Mouse (Mus musculus) testis, adult 2 months (tissue): ENCODE results near the gene Taz. TPM values are rescaled to one million over a fixed set of nuclear protein-coding genes. Genes with fewer than 3 reads are reported as not detected.

Experiments used
- H3K27ac ChIP-seq: fragments of 200-500 bp; 2 replicates; pipeline ENCODE4 v1.5.1; 2012; ENCODE audit warnings: low read depth, low read length; ENCODE audit not compliant: control insufficient read depth, insufficient read depth
- H3K27me3 ChIP-seq: fragments of 200-500 bp; 2 replicates; pipeline ENCODE4 v1.6.1; 2012; ENCODE audit warnings: mild to moderate bottlenecking, low read length, moderate library complexity; ENCODE audit not compliant: control insufficient read depth, insufficient read depth
- H3K36me3 ChIP-seq: fragments of 200-500 bp; 2 replicates; pipeline ENCODE4 v1.6.1; 2012; ENCODE audit warnings: mild to moderate bottlenecking, low read length; ENCODE audit not compliant: control insufficient read depth, insufficient read depth
- H3K4me1 ChIP-seq: fragments of 200-500 bp; 2 replicates; pipeline ENCODE4 v1.6.1; 2012; ENCODE audit warnings: low read length; ENCODE audit not compliant: control insufficient read depth, insufficient read depth
- H3K4me3 ChIP-seq: fragments of 200-500 bp; 2 replicates; pipeline ENCODE4 v1.5.1; 2012; ENCODE audit warnings: low read depth, mild to moderate bottlenecking, low read length, moderate library complexity, mixed read lengths; ENCODE audit not compliant: control insufficient read depth
- CTCF ChIP-seq: fragments of 200-500 bp; IDR thresholded peaks from 2 replicates; pipeline ENCODE4 v1.5.1; 2012; ENCODE audit warnings: low read depth, mild to moderate bottlenecking, inconsistent platforms, low read length, moderate library complexity; ENCODE audit not compliant: control insufficient read depth, insufficient read depth, insufficient replicate concordance
- POLR2A ChIP-seq: fragments of 200-500 bp; IDR thresholded peaks from 2 replicates; pipeline ENCODE4 v1.6.1; 2012; ENCODE audit warnings: low read depth, mild to moderate bottlenecking, inconsistent platforms, low read length, moderate library complexity; ENCODE audit not compliant: control insufficient read depth
- polyA plus RNA-seq: library from polyadenylated mRNA; depleted of rRNA; stranded (reverse); fragments of >200 nt; gene quantifications from 2 replicates; pipeline ENCODE4 v1.2.3, GENCODE M21; 2012

Taz gene
- polyA plus RNA-seq, 1 experiment = 20.0 TPM

DNA sequence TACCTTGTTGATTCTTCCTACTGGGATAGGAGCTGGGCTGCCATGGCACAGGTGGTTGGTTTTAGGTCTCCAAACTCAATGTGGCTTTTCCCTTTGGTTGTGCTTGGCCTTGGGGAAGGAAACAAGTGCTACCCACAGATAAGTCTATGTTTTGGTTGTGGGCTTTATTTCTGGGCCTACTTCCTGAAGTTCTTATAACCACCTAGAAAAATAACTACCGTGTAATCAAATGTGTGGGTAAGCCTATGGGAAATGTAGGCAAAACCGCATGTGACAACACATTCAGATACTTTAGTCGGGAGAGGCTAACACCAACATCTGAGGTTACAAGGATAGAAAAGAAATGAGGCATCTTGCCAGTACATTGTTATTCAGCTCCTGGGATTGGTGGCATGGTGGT is 24.0 kb upstream of the Taz start:
- Histone ChIP-seq H3K36me3 (no peaks in the 10 kb centered on the region), H3K4me1 (peaks cover 2% of the 10 kb centered on the region; the same call in 1 of the 2 replicates), H3K27me3 (no peaks in the 10 kb centered on the region), H3K27ac (no peak overlapping the region), H3K4me3 (no peak overlapping the region)
- TF ChIP-seq POLR2A (no peak), CTCF (no peak)

DNA sequence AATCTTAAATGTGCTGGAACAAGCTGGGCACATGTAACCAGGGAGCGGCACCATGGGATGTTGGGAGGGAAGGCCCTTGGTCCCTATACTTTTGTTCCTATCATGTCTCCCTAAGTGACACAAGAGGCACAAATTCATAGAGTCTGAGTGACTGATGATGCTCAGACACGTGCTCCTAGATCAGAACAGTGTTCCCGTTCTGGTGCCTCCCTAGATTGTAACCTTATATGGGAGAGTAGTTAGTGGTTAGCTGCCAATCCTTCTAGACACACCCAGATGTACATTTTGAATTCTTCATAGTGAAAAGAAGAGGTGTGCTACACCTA is 12.0 kb upstream of the Taz start:
- Histone ChIP-seq H3K27ac (peak overlapping the region; percentile 69), H3K27me3 (no peaks in the 10 kb centered on the region), H3K4me1 (0 out of 2 replicates have a peak, but pooled peaks cover 2% of the 10 kb centered on the region), H3K36me3 (no peaks in the 10 kb centered on the region), H3K4me3 (peak overlapping the region; percentile 67)
- TF ChIP-seq CTCF (no peak), POLR2A (no peak)

DNA sequence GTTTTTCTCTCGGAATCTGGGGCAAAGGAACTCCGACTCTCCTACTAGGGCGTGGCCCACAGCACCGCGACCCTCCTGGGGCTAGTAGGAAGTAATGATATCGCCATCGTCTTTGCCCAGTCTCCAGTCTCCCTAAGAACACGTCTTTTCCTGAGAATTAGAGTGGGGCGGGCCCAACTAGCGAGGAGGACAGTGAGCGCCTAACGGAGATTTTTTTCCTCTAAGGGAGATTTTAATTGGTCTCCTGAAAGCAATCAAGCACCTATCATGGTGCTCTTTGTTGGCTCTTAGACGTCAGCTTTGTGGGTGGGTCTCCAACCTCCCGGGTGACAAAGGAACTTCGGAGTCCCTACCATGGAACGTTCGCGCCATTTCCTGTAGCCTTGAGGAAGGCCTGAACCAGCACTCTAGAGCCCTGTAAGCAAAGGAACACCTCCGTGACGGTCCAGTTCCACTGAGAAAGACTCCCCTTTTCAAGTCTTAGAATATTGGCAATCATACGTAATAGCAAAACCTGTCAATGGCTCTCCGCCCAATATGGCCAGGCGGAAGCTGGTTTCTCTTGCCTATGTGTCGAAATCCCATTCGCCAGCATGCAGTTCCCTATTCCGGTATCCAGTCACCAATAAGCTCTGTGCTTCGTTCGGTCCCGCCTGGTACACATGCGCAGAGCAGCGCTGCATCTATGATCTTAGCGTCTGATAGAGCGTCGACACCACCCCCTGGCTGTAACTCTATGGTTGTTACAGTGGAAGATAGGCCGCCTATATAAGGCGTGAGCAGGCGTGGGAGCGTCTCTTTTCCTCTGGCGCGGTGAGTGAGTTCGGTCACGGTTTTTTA is 11.4 kb upstream of the Taz start, which contains the start of gene Rpl10:
Gene Rpl10, plus strand, starts transcription at position 751 of the 840 bp plus-strand sequence.
- no peaks in the 10 kb centered on the region for H3K27me3 ChIP-seq
- H3K4me1 ChIP-seq = 0 out of 2 replicates have a peak, but pooled peaks cover 2% of the 10 kb centered on the region
- no peaks in the 10 kb centered on the region for H3K36me3 ChIP-seq
- H3K27ac ChIP-seq = peak within 1 kb of the TSS; percentile 73
- TF ChIP-seq CTCF = no peak
- peak; percentile 88 for TF ChIP-seq POLR2A
- peak within 1 kb of the TSS; percentile 67 for H3K4me3 ChIP-seq

DNA sequence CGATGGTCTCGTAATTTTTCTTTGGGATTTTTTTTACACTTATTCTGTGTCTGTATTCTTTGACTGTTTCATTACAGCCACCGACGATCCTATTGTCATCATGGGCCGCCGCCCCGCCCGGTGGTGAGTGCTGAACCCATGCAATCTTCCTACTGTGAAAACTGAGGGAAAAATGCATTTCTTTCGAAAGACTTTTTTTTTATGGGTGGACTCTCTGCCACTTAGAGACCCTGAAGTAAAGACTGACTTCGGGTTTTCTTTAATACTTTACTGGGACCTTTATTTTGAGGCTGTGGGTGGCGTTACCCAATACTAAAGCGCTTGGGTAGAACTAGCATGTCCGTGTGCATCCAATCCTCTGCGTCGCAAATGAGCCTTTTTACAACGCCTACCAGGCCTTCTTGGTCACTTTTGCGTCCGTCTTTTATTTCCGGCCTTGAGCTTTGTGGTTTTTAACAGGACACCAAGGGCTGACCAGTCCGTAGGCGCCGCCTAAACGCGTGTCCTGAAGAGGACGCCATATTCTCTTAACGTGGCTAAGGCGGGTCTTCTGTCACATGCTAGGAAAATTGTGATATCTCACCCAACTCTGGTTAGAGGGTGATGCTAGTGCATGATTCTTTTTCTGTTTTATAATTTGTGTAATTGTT is 10.7 kb upstream of the Taz start:
- H3K27me3 ChIP-seq = no peaks in the 10 kb centered on the region
- TF ChIP-seq CTCF (no peak), POLR2A (no peak)
- peak overlapping the region; percentile 67 for H3K4me3 ChIP-seq
- H3K36me3 ChIP-seq = no peaks in the 10 kb centered on the region
- H3K4me1 ChIP-seq = 0 out of 2 replicates have a peak, but pooled peaks cover 2% of the 10 kb centered on the region
- peak overlapping the region; percentile 36; the same call in 1 of the 2 replicates for H3K27ac ChIP-seq

DNA sequence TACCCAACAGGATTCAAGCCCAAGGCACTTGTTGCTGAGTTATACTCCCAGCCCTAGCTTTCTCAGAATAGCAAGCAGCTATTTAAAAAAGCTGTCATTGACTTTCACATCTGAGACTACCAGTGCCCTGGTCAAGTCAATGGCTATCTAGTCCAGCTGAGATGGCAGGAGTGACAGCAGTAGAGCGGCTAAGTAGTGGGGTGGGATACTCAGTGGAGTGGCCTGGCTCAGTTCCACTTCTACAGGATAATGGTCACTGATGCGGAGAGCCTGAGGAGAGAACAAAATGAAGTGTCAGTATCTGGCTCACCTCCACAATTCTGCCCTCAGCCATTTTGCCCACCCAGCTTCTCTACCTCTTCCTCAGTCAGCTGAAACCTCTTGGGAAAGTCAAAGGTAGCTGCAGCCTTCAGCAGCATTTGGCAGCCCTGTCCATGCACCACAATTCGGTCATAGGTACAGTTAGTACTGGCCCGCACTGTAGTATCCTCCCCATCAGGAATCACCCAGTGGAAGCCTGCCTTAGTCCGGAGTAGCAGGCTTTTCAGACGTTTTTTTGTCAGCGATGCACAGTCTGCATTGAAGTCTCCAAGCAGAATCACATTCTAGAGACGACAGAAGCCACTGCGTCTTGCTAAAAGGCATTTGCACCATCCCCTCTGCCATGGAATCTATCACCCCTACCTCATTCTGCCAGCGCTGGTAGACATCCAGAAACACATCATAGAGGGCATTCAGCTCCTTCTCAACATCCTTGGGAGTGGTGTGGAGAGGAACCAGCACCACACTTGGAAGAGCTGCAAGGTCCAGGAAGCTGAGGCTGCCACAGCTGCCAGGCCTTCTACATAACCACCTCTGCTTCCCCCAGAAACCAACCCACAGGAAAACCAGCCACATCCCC is 8.0 kb upstream of the Taz start:
- Histone ChIP-seq H3K4me3 (no peak overlapping the region), H3K27ac (no peak overlapping the region), H3K36me3 (no peaks in the 10 kb centered on the region), H3K4me1 (0 out of 2 replicates have a peak, but pooled peaks cover 2% of the 10 kb centered on the region), H3K27me3 (no peaks in the 10 kb centered on the region)
- TF ChIP-seq POLR2A = no peak
- TF ChIP-seq CTCF = no peak

DNA sequence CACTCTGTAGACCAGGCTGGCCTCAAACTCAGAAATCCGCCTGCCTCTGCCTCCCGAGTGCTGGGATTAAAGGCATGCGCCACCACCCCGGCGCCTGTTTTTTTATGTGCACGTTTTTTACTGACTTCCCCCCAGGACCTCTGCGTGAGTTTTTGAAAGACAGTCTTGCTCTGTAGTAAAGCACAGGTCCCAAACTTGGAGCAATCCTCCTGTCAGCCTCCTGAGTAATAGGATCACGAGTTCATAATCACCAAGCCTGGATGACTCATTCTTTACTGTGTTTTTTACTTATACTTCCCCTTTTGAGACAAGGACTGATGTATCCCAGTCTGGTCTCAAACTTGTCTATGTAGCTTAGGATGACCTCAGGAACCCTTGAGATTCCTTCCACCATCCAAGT is 3.8 kb upstream of the Taz start:
- Histone ChIP-seq H3K36me3 (no peaks in the 10 kb centered on the region), H3K4me1 (no peaks in the 10 kb centered on the region; the same call in 1 of the 2 replicates), H3K27me3 (no peaks in the 10 kb centered on the region), H3K27ac (no peak overlapping the region), H3K4me3 (no peak overlapping the region)
- TF ChIP-seq CTCF (no peak), POLR2A (no peak)
